Mouse (Mus musculus) heart, postnatal 0 days (tissue): Measurements from ENCODE around the gene Rps21. TPM values are rescaled to one million over a fixed set of nuclear protein-coding genes. Genes with fewer than 3 reads are reported as not detected.

Experiments used
- ATAC-seq: fragments of 200-750 bp; cut with Nextera tagmentation; 2 replicates; pipeline ENCODE4 v1.8.0; 2017; ENCODE audit warnings: low read depth, moderate number of reproducible peaks, moderate library complexity; ENCODE audit not compliant: insufficient read depth
- DNase-seq: peaks from one replicate; pipeline ENCODE4 v3.0.0-alpha.2; 2016; ENCODE audit warnings: low spot score
- H3K27ac ChIP-seq: fragments of 300-500 bp; sonication (generic); 2 replicates; pipeline ENCODE4 v1.5.1; 2014; ENCODE audit warnings: low read depth, mild to moderate bottlenecking
- H3K27me3 ChIP-seq: fragments of 300-500 bp; sonication (generic); 2 replicates; pipeline ENCODE4 v1.6.1; 2014; ENCODE audit warnings: low read length, mixed read lengths; ENCODE audit not compliant: control insufficient read depth, insufficient read depth
- H3K36me3 ChIP-seq: fragments of 300-500 bp; sonication (generic); replicated peaks from 2 replicates; pipeline ENCODE4 v1.6.1; 2014; ENCODE audit warnings: low read length, mixed read lengths; ENCODE audit not compliant: control insufficient read depth, insufficient read depth
- H3K4me1 ChIP-seq: fragments of 300-500 bp; sonication (generic); 2 replicates; pipeline ENCODE4 v1.6.1; 2014; ENCODE audit warnings: antibody characterized with exemption; ENCODE audit not compliant: control insufficient read depth, insufficient read depth
- H3K4me2 ChIP-seq: fragments of 300-500 bp; sonication (generic); 2 replicates; pipeline ENCODE4 v1.6.1; 2014; ENCODE audit warnings: low read depth, mild to moderate bottlenecking, low read length, moderate library complexity
- H3K4me3 ChIP-seq: fragments of 300-500 bp; sonication (generic); 2 replicates; pipeline ENCODE4 v1.5.1; 2014; ENCODE audit warnings: low read depth, low read length
- H3K9ac ChIP-seq: fragments of 300-500 bp; sonication (generic); replicated peaks from 2 replicates; pipeline ENCODE4 v1.6.1; 2014; ENCODE audit warnings: low read depth, low read length, mixed read lengths
- H3K9me3 ChIP-seq: fragments of 300-500 bp; sonication (generic); replicated peaks from 2 replicates; pipeline ENCODE4 v1.6.1; 2016; ENCODE audit warnings: low read length; ENCODE audit not compliant: control insufficient read depth
- CTCF ChIP-seq: IDR thresholded peaks from 2 replicates; pipeline ENCODE4 v1.5.1; 2016; ENCODE audit warnings: antibody characterized with exemption, control low read depth, low read depth
- EP300 ChIP-seq: IDR thresholded peaks from 2 replicates; pipeline ENCODE4 v1.6.1; 2016; ENCODE audit warnings: antibody characterized with exemption, low read depth
- WGBS: fragments of 180-500 bp; shearing (Covaris S2); extraction: QIAGEN DNeasy Blood & Tissue Kit; methylation state at CpG from one replicate; pipeline ENCODE4 v1.1.7; 2014; 5-methylcytosine and 5-hydroxymethylcytosine counted together
- polyA plus RNA-seq: library from polyadenylated mRNA; unstranded; fragments of >200 nt; fragmentation: Nextera tagmentation; extraction: Ambion mirVana; gene quantifications from 2 replicates; pipeline ENCODE4 v1.2.1, GENCODE M21; 2015
- total RNA-seq: library from RNA; depleted of rRNA; stranded (reverse); fragments of >200 nt; gene quantifications from 2 replicates; pipeline ENCODE4 v1.2.3, GENCODE M21; 2014; ENCODE audit warnings: low replicate concordance; rRNA removed

Gene Rps21
- total RNA-seq = 706 and 957 TPM in 2 replicates
- polyA plus RNA-seq = 356 and 378 TPM in 2 replicates

DNA sequence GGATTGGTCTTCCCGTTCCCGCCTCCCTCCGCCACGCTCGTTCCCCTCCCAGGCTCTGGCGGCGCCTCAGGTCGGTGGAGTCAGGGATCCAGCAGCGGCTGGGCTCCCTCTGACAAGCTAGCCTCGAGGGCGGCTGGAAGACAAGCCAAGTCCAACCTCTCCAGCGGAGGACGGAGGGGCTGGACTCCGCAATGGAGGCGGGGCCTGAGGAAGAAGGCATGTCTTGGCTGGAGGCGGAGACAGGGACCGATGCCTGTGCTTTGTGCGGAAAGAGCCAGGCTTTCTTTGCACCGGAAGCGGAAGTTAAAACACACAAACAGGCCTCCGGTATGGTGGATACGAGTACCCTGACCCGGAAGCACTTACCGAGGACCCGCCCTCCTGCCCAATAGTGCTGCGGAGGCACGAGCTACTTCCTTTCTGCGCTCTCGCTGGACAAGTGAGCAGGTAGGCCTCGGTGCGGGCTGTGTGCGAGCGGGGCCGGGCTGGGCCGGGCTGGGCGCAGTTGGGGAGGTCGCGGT is at the start of gene Rps21:
Gene Rps21 (plus strand): TSS at position 377 of the 521 bp plus-strand sequence.
- Histone ChIP-seq H3K4me1 (peaks cover 19% of the 10 kb centered on the region), H3K27ac (peak within 1 kb of the TSS; percentile 89), H3K27me3 (no peaks in the 10 kb centered on the region), H3K4me3 (peak within 1 kb of the TSS; percentile 98), H3K36me3 (peaks cover 28% of the 10 kb centered on the region), H3K9me3 (no peaks in the 10 kb centered on the region), H3K4me2 (peak within 1 kb of the TSS; percentile 96), H3K9ac (peak within 1 kb of the TSS; percentile 93)
- peak; percentile 97 for ATAC-seq
- no peak for TF ChIP-seq CTCF
- TF ChIP-seq EP300 = peak; percentile 72; the same call in 1 of the 2 replicates
- WGBS = under 1% methylated on average over 38 of the region's 38 CpGs
- DNase-seq = peak; percentile 99

DNA sequence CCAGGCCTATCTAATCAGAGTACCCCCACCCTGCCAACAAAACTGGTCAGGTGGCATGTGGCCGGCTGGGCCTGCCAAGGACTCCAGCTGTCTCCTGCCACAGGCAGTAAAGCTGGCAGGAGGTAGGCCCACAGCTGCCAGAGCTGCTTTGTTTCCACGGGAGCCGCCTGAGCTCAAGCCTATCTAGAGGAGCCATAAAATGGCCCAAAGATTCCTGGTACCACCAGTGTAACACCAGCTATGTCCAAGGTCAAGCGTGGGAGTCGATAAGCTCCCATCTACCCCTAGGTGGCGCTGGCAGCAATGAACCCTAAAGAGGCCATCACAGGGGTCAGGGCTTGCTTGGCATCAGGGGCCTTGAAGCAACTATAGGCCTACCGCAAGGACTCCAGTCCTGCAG is 49.3 kb upstream of the Rps21 start:
- 0 out of 2 replicates have a peak, but pooled peaks cover 12% of the 10 kb centered on the region for H3K4me1 ChIP-seq
- TF ChIP-seq EP300 = no peak
- TF ChIP-seq CTCF = peak; percentile 56
- H3K9ac ChIP-seq = no peak overlapping the region
- H3K36me3 ChIP-seq = no peaks in the 10 kb centered on the region
- no peaks in the 10 kb centered on the region for H3K27me3 ChIP-seq
- H3K9me3 ChIP-seq = peaks cover 3% of the 10 kb centered on the region; the same call in 1 of the 2 replicates
- no peak overlapping the region for H3K4me2 ChIP-seq
- peak overlapping the region; percentile 69 for H3K27ac ChIP-seq
- peak; percentile 59 for ATAC-seq
- peak; percentile 49 for DNase-seq
- H3K4me3 ChIP-seq = no peak overlapping the region
- 35% methylated on average over 7 of the region's 7 CpGs for WGBS

DNA sequence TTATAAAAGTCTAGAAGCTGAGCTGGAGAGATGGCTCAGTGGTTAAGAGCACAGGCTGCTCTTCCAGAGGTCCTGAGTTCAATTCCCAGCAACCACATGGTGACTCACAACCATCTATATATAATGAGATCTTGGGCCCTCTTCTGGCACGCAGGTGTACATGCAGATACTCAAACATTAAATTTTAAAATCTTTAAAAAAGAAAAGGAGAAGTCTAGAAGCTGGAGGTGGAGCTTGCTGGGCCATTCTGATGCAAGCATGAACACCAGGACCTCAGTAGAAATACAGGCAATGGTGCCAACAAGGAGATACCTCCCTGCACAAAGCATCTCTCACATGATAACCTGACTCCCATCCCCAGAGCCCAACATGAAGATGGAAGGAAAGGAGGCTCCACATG is 48.2 kb upstream of the Rps21 start:
- TF ChIP-seq CTCF (no peak), EP300 (no peak)
- Histone ChIP-seq H3K4me1 (0 out of 2 replicates have a peak, but pooled peaks cover 12% of the 10 kb centered on the region), H3K9ac (no peak overlapping the region), H3K9me3 (peaks cover 3% of the 10 kb centered on the region; the same call in 1 of the 2 replicates), H3K36me3 (no peaks in the 10 kb centered on the region), H3K4me2 (no peak overlapping the region), H3K4me3 (no peak overlapping the region), H3K27me3 (no peaks in the 10 kb centered on the region), H3K27ac (no peak overlapping the region)
- ATAC-seq (no peak), DNase-seq (no peak)
- WGBS = 93% methylated on average over 1 of the region's 1 CpGs

DNA sequence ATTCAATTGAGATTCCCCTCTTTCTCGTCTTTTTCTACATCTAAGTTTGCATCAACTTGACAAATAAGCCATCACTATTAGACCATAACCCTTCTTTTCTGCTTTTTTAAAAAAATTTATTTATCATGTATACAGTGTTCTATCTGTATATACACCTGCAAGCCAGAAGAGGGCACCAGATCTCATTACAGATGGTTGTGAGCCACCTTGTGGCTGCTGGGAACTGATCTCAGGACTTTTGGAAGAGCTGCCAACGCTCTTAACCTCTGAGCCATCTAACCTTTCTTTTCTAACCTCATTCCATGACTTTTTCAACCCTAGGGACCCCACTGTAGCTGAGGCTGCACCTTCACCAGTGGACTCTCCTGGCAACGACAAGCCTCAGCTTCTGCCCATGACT is 44.9 kb upstream of the Rps21 start:
- H3K36me3 ChIP-seq = no peaks in the 10 kb centered on the region
- peaks cover 3% of the 10 kb centered on the region; the same call in 1 of the 2 replicates for H3K9me3 ChIP-seq
- H3K27ac ChIP-seq = no peak overlapping the region
- H3K4me2 ChIP-seq = no peak overlapping the region
- TF ChIP-seq EP300 (no peak), CTCF (peak; percentile 15; the same call in 1 of the 2 replicates)
- no peak for ATAC-seq
- no peak overlapping the region for H3K4me3 ChIP-seq
- H3K27me3 ChIP-seq = no peaks in the 10 kb centered on the region
- WGBS = 92% methylated on average over 3 of the region's 3 CpGs
- peaks cover 25% of the 10 kb centered on the region for H3K4me1 ChIP-seq
- H3K9ac ChIP-seq = no peak overlapping the region
- DNase-seq = no peak

DNA sequence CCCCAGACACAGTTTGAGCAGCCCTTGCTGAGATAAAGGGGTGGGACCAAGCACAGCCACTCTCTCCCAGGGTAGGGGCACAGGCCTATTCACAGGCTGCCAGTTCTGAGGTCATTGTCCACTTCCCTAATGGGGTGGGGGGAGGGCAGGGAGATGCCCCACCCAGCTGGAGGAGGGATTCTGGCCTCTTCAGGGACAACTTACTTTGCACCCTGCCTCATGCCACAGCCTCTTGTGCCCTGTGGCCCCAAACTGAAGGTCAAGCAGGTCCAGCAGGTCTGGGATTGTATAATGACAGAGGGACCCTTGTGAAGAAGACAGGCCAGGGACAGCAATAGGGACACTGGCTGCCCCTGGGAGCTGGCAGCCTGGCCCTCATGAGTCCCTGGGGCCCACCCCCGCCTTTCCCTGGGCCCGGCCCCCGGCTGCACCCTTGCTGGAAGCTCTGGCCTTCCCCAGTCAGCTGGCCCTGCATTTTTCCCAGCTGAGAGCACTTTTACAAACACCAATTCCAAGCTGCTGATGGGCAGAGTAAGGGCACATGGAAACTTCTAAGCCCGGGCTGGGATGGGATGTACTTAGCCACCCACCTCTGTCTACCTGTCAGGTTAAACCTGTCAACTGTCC is 42.7 kb upstream of the Rps21 start:
- TF ChIP-seq CTCF (no peak), EP300 (no peak)
- H3K4me1 ChIP-seq = peaks cover 45% of the 10 kb centered on the region
- 30% methylated on average over 4 of the region's 4 CpGs for WGBS
- DNase-seq = no peak
- H3K9me3 ChIP-seq = peaks cover 3% of the 10 kb centered on the region; the same call in 1 of the 2 replicates
- peak; percentile 20; the same call in 1 of the 2 replicates for ATAC-seq
- H3K4me3 ChIP-seq = no peak overlapping the region
- H3K4me2 ChIP-seq = no peak overlapping the region
- H3K27me3 ChIP-seq = no peaks in the 10 kb centered on the region
- H3K9ac ChIP-seq = peak overlapping the region; percentile 29; the same call in 1 of the 2 replicates
- peak overlapping the region; percentile 15 for H3K27ac ChIP-seq
- H3K36me3 ChIP-seq = no peaks in the 10 kb centered on the region
